Mouse (Mus musculus): ENCODE results near the gene Gpr85. TPM values are rescaled to one million over a fixed set of nuclear protein-coding genes. Genes with fewer than 3 reads are reported as not detected.

Gpr85 gene
- polyA plus RNA-seq, 1 experiment from 2014 or later: 5.7 TPM

Other genes with a start within 250 kb of the Gpr85 start
- 29.1 and 32.3 TPM in 2 replicates for gene Tmem168, start 231.8 kb downstream of the Gpr85 start, polyA plus RNA-seq (2014; fragmentation: Nextera tagmentation; extraction: Ambion mirVana)
- gene Bmt2, start 162.0 kb downstream of the Gpr85 start, polyA plus RNA-seq (2014; fragmentation: Nextera tagmentation; extraction: Ambion mirVana): 12.9 and 14.0 TPM in 2 replicates
- 72.4 and 74.0 TPM in 2 replicates for gene 2610001J05Rik, start 31.6 kb upstream of the Gpr85 start, polyA plus RNA-seq (2014; fragmentation: Nextera tagmentation; extraction: Ambion mirVana)